In the genomic region with DNA sequence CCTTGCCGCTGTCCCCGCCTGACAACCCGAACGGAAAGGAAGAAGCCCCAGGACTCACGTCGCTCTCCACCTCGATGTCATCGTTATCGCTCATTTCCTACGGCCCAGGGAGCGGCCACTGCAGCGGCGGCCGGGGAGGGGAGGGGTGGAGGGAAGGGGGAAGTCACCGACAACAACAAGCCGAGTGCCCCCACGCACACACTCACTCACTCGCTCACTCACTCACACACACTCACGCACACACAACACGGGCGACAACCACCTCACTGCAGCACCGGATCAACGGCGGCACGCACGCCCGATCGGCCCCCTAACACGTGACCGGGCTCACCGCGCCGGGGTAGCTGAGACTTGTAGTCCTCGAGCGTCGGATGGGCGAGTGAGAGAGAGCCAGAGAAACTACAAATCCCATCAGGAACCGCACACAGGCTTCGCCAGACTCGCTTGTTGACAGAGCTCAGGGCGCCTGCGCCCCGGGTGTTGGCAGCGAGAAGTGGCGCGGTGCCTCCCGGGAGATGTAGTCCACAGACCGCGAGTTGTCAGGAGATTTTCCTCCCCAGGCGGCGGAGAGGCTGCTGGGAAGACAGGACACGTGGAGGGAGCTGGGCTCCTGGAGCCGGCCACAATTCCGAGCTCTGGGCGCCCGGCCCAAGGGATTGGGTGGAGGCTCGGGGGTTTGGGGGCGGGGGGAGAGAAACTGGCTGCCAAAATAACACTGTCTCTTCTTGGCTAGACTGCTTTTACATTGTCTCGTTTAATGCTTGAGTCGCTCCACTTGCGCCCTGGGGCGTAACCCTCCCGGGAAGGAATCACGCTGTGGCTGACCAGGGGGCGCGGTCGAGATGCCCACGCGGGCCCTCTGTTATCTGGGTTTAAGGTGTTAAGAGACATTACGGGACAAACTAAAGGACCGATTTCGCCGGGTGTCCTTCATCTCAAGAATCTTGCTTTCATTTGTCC, we compare ENCODE assay signal across 8 mouse cellular contexts. TPM values are rescaled to one million over a fixed set of nuclear protein-coding genes. Genes with fewer than 3 reads are reported as not detected.
A peak's percentile ranks its signal among the peaks of the same experiment; 100 is the strongest.
DNase-seq lines count a peak whose midpoint lies in the region; ATAC-seq and TF ChIP-seq lines count a peak whose summit lies in the region.

A gene (minus strand): TSS at position 270 of the 960 bp plus-strand sequence.

- peak within 1 kb of the TSS; percentile 77 for H3K4me3 ChIP-seq in heart, embryonic 12.5 days
- peak within 1 kb of the TSS; percentile 73 for H3K4me3 ChIP-seq in kidney, postnatal 0 days (replicated peaks; ENCODE audit: low read depth, low read length)
- peak within 1 kb of the TSS; percentile 98 for H3K4me3 ChIP-seq in liver, embryonic 11.5 days (ENCODE audit: low read depth, low read length)
- peak within 1 kb of the TSS; percentile 99 for H3K4me3 ChIP-seq in stomach, embryonic 14.5 days (ENCODE audit: low read depth, low read length)

- no peaks in the 10 kb centered on the region for H3K9me3 ChIP-seq in heart, embryonic 12.5 days (replicated peaks)
- H3K9me3 ChIP-seq in kidney, postnatal 0 days (replicated peaks; ENCODE audit: low read length) = no peaks in the 10 kb centered on the region
- no peaks in the 10 kb centered on the region for H3K9me3 ChIP-seq in liver, embryonic 11.5 days (ENCODE audit: control insufficient read depth, low read length)
- H3K9me3 ChIP-seq in stomach, embryonic 14.5 days (ENCODE audit: control insufficient read depth, low read depth, low read length) = no peaks in the 10 kb centered on the region

- H3K27ac ChIP-seq in heart, embryonic 12.5 days (ENCODE audit: poor library complexity, severe bottlenecking) = peak within 1 kb of the TSS; percentile 75
- H3K27ac ChIP-seq in kidney, postnatal 0 days = peak within 1 kb of the TSS; percentile 80
- peak within 1 kb of the TSS; percentile 81 for H3K27ac ChIP-seq in liver, embryonic 11.5 days (ENCODE audit: low read depth, low read length)
- peak within 1 kb of the TSS; percentile 52; the same call in 1 of the 2 replicates for H3K27ac ChIP-seq in stomach, embryonic 14.5 days (ENCODE audit: low read length)

- H3K4me2 ChIP-seq in heart, embryonic 12.5 days = peak within 1 kb of the TSS; percentile 95
- H3K4me2 ChIP-seq in kidney, postnatal 0 days (ENCODE audit: low read length) = peak within 1 kb of the TSS; percentile 82
- H3K4me2 ChIP-seq in liver, embryonic 11.5 days = peak within 1 kb of the TSS; percentile 90
- peak within 1 kb of the TSS; percentile 86 for H3K4me2 ChIP-seq in stomach, embryonic 14.5 days (replicated peaks; ENCODE audit: low read depth, low read length)

- peaks cover 7% of the 10 kb centered on the region for H3K4me1 ChIP-seq in heart, embryonic 12.5 days (replicated peaks)
- no peaks in the 10 kb centered on the region; the same call in 1 of the 2 replicates for H3K4me1 ChIP-seq in kidney, postnatal 0 days (replicated peaks; ENCODE audit: insufficient read depth, low read length)
- peaks cover 16% of the 10 kb centered on the region for H3K4me1 ChIP-seq in liver, embryonic 11.5 days (replicated peaks; ENCODE audit: control insufficient read depth, insufficient read depth, low read length)
- H3K4me1 ChIP-seq in stomach, embryonic 14.5 days (ENCODE audit: control insufficient read depth, insufficient read depth, low read length) = peaks cover 3% of the 10 kb centered on the region; the same call in 1 of the 2 replicates

- peak within 1 kb of the TSS; percentile 87 for H3K9ac ChIP-seq in heart, embryonic 12.5 days
- H3K9ac ChIP-seq in kidney, postnatal 0 days (ENCODE audit: low read depth, low read length) = peak within 1 kb of the TSS; percentile 80
- peak within 1 kb of the TSS; percentile 93 for H3K9ac ChIP-seq in liver, embryonic 11.5 days (ENCODE audit: low read depth, low read length)
- peak within 1 kb of the TSS; percentile 85 for H3K9ac ChIP-seq in stomach, embryonic 14.5 days (replicated peaks; ENCODE audit: low read depth, low read length)

- under 1% methylated on average over 70 of the region's 73 CpGs for WGBS in heart, embryonic 12.5 days
- under 1% methylated on average over 71 of the region's 73 CpGs for WGBS in kidney, postnatal 0 days
- WGBS in liver, embryonic 11.5 days = under 1% methylated on average over 73 of the region's 73 CpGs
- WGBS in stomach, embryonic 14.5 days = under 1% methylated on average over 73 of the region's 73 CpGs

- peak; percentile 93 for ATAC-seq in erythroid progenitor cell, adult 5-6 weeks (replicated peaks; ENCODE audit: low FRiP score, poor library complexity, severe bottlenecking)
- peak; percentile 99 for ATAC-seq in heart, embryonic 12.5 days (ENCODE audit: insufficient number of reproducible peaks, low FRiP score)
- ATAC-seq in kidney, postnatal 0 days (replicated peaks; ENCODE audit: low FRiP score, low read depth) = peak; percentile 98
- ATAC-seq in liver, embryonic 11.5 days (replicated peaks; ENCODE audit: low FRiP score) = peak; percentile 99
- peak; percentile 98 for ATAC-seq in stomach, embryonic 14.5 days (ENCODE audit: insufficient number of reproducible peaks, insufficient read depth, low FRiP score, low read depth)

- no peak for TF ChIP-seq CTCF in kidney, postnatal 0 days (IDR thresholded peaks at IDR 0.05; ENCODE audit: low read depth)

- peak; percentile 99 for DNase-seq in CD4-positive helper T cell, adult 2 months (ENCODE audit: low read depth, low spot score)
- DNase-seq in brain, embryonic 18.5 days (ENCODE audit: low read depth, low spot score) = peak; percentile 99
- peak; percentile 100 for DNase-seq in kidney, postnatal 0 days (ENCODE audit: low spot score)
- DNase-seq in liver, embryonic 11.5 days (ENCODE audit: low spot score) = peak; percentile 97
- peak; percentile 98 for DNase-seq in naive thymus-derived CD4-positive, alpha-beta T cell, adult 2 months (ENCODE audit: low read depth)

- H3K27me3 ChIP-seq in heart, embryonic 12.5 days (replicated peaks) = no peaks in the 10 kb centered on the region
- no peaks in the 10 kb centered on the region for H3K27me3 ChIP-seq in kidney, postnatal 0 days (ENCODE audit: insufficient read depth, low read length)
- H3K27me3 ChIP-seq in liver, embryonic 11.5 days (replicated peaks; ENCODE audit: control insufficient read depth, insufficient read depth, low read length) = no peaks in the 10 kb centered on the region
- H3K27me3 ChIP-seq in stomach, embryonic 14.5 days (ENCODE audit: control insufficient read depth, insufficient read depth, low read length) = no peaks in the 10 kb centered on the region

- H3K36me3 ChIP-seq in heart, embryonic 12.5 days = peaks cover 18% of the 10 kb centered on the region
- no peaks in the 10 kb centered on the region for H3K36me3 ChIP-seq in kidney, postnatal 0 days (ENCODE audit: insufficient read depth, low read length)
- 0 out of 2 replicates have a peak, but pooled peaks cover 2% of the 10 kb centered on the region for H3K36me3 ChIP-seq in liver, embryonic 11.5 days (ENCODE audit: control insufficient read depth, insufficient read depth, low read length)
- peaks cover 6% of the 10 kb centered on the region; the same call in 1 of the 2 replicates for H3K36me3 ChIP-seq in stomach, embryonic 14.5 days (ENCODE audit: control insufficient read depth, insufficient read depth, low read length)

RNA-seq across cellular contexts. Expression of the gene that starts here (rescaled TPM):
- 38.6 and 85.1 TPM in 2 replicates for total RNA-seq in erythroid progenitor cell, adult 5-6 weeks (2015; ENCODE audit: low replicate concordance)
- total RNA-seq in erythroid progenitor cell, adult 5-6 weeks (2017; ENCODE audit: low replicate concordance) = 49.4 and 69.4 TPM in 2 replicates
- polyA plus RNA-seq in heart, embryonic 12.5 days (2016; fragmentation: Nextera tagmentation; extraction: Ambion mirVana) = 8.2 and 8.9 TPM in 2 replicates
- 15.2 and 15.9 TPM in 2 replicates for polyA plus RNA-seq in kidney, postnatal 0 days (2015; fragmentation: Nextera tagmentation; extraction: Ambion mirVana)
- polyA plus RNA-seq in liver, embryonic 11.5 days (2014; fragmentation: Nextera tagmentation; extraction: Ambion mirVana) = 17.8 and 21.9 TPM in 2 replicates
- 38.7 and 40.3 TPM in 2 replicates for polyA plus RNA-seq in stomach, embryonic 14.5 days (2014; fragmentation: Nextera tagmentation; extraction: Ambion mirVana)

Comparison
In these comparisons a context has a peak if more than half of its experiments do, and no peak if none do; other contexts are left out.
1. Peak in every context shown above with its lines: DNase-seq, ATAC-seq, H3K4me3 ChIP-seq and H3K27ac ChIP-seq.